Mouse (Mus musculus): ENCODE measurements around the gene Snapc5. TPM values are rescaled to one million over a fixed set of nuclear protein-coding genes. Genes with fewer than 3 reads are reported as not detected.
A peak's percentile ranks its signal among the peaks of the same experiment; 100 is the strongest.
"Not testable (repeated sequence)": the region's sequence is repeated elsewhere in the genome, so short reads cannot be mapped to it uniquely, and the experiment has no call there.

The Snapc5 gene
- polyA plus RNA-seq (2011; ENCODE audit: insufficient read depth, insufficient read length, low read depth, missing spikeins), result 37.0 and 37.1 TPM in 2 replicates

DNA sequence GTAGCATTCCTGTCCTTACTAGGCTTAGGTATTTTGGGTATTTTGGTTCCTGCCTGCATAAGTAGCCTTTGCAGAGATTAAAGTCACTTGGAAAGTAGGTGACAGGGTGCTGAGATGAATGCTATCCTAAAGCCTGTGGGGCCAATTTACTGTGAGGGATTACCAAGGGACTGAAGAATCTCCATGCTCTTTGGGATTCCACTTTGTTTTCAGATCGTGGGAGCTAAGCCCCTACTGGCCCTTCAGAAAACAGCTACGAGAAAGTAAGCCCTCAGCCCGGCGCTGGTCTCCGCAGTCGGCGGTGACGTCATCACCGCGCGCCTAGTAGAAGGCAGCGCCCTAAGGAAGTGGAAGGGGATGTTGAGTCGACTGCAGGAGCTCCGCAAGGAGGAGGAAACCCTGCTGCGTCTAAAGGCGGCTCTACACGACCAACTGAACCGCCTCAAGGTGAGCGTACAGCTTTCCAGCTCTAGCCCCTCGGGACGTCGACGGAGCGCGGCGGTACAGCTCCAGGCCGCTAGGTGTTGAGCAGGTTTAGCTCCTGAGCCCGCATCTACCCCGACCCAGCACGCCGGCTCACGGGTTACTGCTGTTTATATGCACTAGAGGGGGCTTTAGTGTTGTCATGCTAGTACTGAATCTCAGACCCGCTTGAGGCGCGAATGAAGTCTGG is at the start of gene Snapc5:
Snapc5 (plus strand) TSS at position 301 of the 673 bp plus-strand sequence.
- peak within 1 kb of the TSS; percentile 63 for H3K27ac ChIP-seq (ENCODE audit: insufficient read depth, low read length)
- H3K9ac ChIP-seq (ENCODE audit: low read depth, poor library complexity, severe bottlenecking), result peak within 1 kb of the TSS; percentile 53
- no peaks in the 10 kb centered on the region for H3K27me3 ChIP-seq (ENCODE audit: control insufficient read depth, insufficient read depth, low read length, poor library complexity, severe bottlenecking)
- H3K4me1 ChIP-seq (ENCODE audit: control insufficient read depth, insufficient read depth, low read length), result peaks cover 2% of the 10 kb centered on the region
- H3K9me3 ChIP-seq (replicated peaks; ENCODE audit: control insufficient read depth, insufficient read depth, low read length, poor library complexity, severe bottlenecking), result no peaks in the 10 kb centered on the region
- H3K36me3 ChIP-seq (ENCODE audit: control insufficient read depth, insufficient read depth, low read length, poor library complexity, severe bottlenecking), result peaks cover 69% of the 10 kb centered on the region
- H3K4me3 ChIP-seq (ENCODE audit: low read depth, low read length), result peak within 1 kb of the TSS; percentile 87
- TF ChIP-seq POLR2A (IDR thresholded peaks at IDR 0.05; ENCODE audit: insufficient read depth, low read length), result peak; percentile 62
- TF ChIP-seq EP300 (IDR thresholded peaks at IDR 0.05; ENCODE audit: insufficient read depth, low read depth, low read length), result no peak
- peak; percentile 41 for TF ChIP-seq CTCF (IDR thresholded peaks at IDR 0.05; ENCODE audit: low read depth, low read length)

- no peaks in the 10 kb centered on the region for H3K4me1 ChIP-seq (ENCODE audit: control insufficient read depth, insufficient read depth, low read length)
- H3K9me3 ChIP-seq (replicated peaks; ENCODE audit: control insufficient read depth, insufficient read depth, low read length, poor library complexity, severe bottlenecking), result no peaks in the 10 kb centered on the region
- H3K36me3 ChIP-seq (ENCODE audit: control insufficient read depth, insufficient read depth, low read length, poor library complexity, severe bottlenecking), result peaks cover 4% of the 10 kb centered on the region; the same call in 1 of the 2 replicates
- H3K27me3 ChIP-seq (ENCODE audit: control insufficient read depth, insufficient read depth, low read length, poor library complexity, severe bottlenecking), result no peaks in the 10 kb centered on the region
- no peak overlapping the region for H3K9ac ChIP-seq (ENCODE audit: low read depth, poor library complexity, severe bottlenecking)
- H3K27ac ChIP-seq (ENCODE audit: insufficient read depth, low read length), result no peak overlapping the region
- no peak overlapping the region for H3K4me3 ChIP-seq (ENCODE audit: low read depth, low read length)
- no peak for TF ChIP-seq CTCF (IDR thresholded peaks at IDR 0.05; ENCODE audit: low read depth, low read length)
- no peak for TF ChIP-seq EP300 (IDR thresholded peaks at IDR 0.05; ENCODE audit: insufficient read depth, low read depth, low read length)
- no peak for TF ChIP-seq POLR2A (IDR thresholded peaks at IDR 0.05; ENCODE audit: insufficient read depth, low read length)
These were observed 47.5 kb upstream of the Snapc5 start for GRCm38 (mm10) chr9:64131623-64132022.

GRCm38 (mm10) chr9:64138896-64139295 is 40.2 kb upstream of the Snapc5 start:
- H3K36me3 ChIP-seq (ENCODE audit: control insufficient read depth, insufficient read depth, low read length, poor library complexity, severe bottlenecking), result peaks cover 48% of the 10 kb centered on the region
- H3K9ac ChIP-seq (ENCODE audit: low read depth, poor library complexity, severe bottlenecking); H3K9me3 ChIP-seq (replicated peaks; ENCODE audit: control insufficient read depth, insufficient read depth, low read length, poor library complexity, severe bottlenecking); H3K4me1 ChIP-seq (ENCODE audit: control insufficient read depth, insufficient read depth, low read length); H3K4me3 ChIP-seq (ENCODE audit: low read depth, low read length); H3K27me3 ChIP-seq (ENCODE audit: control insufficient read depth, insufficient read depth, low read length, poor library complexity, severe bottlenecking); H3K27ac ChIP-seq (ENCODE audit: insufficient read depth, low read length): not testable (repeated sequence)
- TF ChIP-seq CTCF (IDR thresholded peaks at IDR 0.05; ENCODE audit: low read depth, low read length), result peak; percentile 53

- H3K27me3 ChIP-seq (ENCODE audit: control insufficient read depth, insufficient read depth, low read length, poor library complexity, severe bottlenecking), result no peaks in the 10 kb centered on the region
- no peaks in the 10 kb centered on the region for H3K4me1 ChIP-seq (ENCODE audit: control insufficient read depth, insufficient read depth, low read length)
- TF ChIP-seq POLR2A (IDR thresholded peaks at IDR 0.05; ENCODE audit: insufficient read depth, low read length) (no peak), CTCF (IDR thresholded peaks at IDR 0.05; ENCODE audit: low read depth, low read length) (no peak), EP300 (IDR thresholded peaks at IDR 0.05; ENCODE audit: insufficient read depth, low read depth, low read length) (no peak)
- H3K36me3 ChIP-seq (ENCODE audit: control insufficient read depth, insufficient read depth, low read length, poor library complexity, severe bottlenecking), result peaks cover 54% of the 10 kb centered on the region
- no peaks in the 10 kb centered on the region for H3K9me3 ChIP-seq (replicated peaks; ENCODE audit: control insufficient read depth, insufficient read depth, low read length, poor library complexity, severe bottlenecking)
- H3K27ac ChIP-seq (ENCODE audit: insufficient read depth, low read length), result no peak overlapping the region
- no peak overlapping the region for H3K9ac ChIP-seq (ENCODE audit: low read depth, poor library complexity, severe bottlenecking)
- H3K4me3 ChIP-seq (ENCODE audit: low read depth, low read length), result no peak overlapping the region
These were observed 39.2 kb upstream of the Snapc5 start for GRCm38 (mm10) chr9:64139879-64140278.

DNA sequence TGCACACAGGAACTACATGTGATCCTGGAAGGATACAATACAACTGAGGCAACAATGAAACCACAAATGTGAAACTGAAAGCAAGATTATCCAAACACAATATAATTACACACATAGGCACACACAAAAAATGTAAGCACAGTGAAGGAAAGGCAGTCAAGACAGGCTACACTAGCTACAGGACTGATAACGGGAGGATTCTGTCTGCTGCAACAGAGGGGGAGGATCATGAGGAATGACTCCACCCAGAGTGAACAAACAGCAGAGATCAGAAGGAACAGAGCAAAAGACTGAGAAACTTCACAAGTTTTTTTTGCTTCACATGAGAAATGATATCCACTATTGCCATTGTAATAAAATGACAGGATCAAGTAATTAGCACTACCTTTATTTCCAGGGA is 22.4 kb upstream of the Snapc5 start:
- Histone ChIP-seq H3K9ac (ENCODE audit: low read depth, poor library complexity, severe bottlenecking) (no peak overlapping the region), H3K4me3 (ENCODE audit: low read depth, low read length) (no peak overlapping the region), H3K4me1 (ENCODE audit: control insufficient read depth, insufficient read depth, low read length) (no peaks in the 10 kb centered on the region), H3K36me3 (ENCODE audit: control insufficient read depth, insufficient read depth, low read length, poor library complexity, severe bottlenecking) (peaks cover 79% of the 10 kb centered on the region), H3K9me3 (replicated peaks; ENCODE audit: control insufficient read depth, insufficient read depth, low read length, poor library complexity, severe bottlenecking) (no peaks in the 10 kb centered on the region), H3K27me3 (ENCODE audit: control insufficient read depth, insufficient read depth, low read length, poor library complexity, severe bottlenecking) (no peaks in the 10 kb centered on the region), H3K27ac (ENCODE audit: insufficient read depth, low read length) (no peak overlapping the region)
- TF ChIP-seq EP300 (IDR thresholded peaks at IDR 0.05; ENCODE audit: insufficient read depth, low read depth, low read length), result no peak
- no peak for TF ChIP-seq POLR2A (IDR thresholded peaks at IDR 0.05; ENCODE audit: insufficient read depth, low read length)
- TF ChIP-seq CTCF (IDR thresholded peaks at IDR 0.05; ENCODE audit: low read depth, low read length), result no peak

DNA sequence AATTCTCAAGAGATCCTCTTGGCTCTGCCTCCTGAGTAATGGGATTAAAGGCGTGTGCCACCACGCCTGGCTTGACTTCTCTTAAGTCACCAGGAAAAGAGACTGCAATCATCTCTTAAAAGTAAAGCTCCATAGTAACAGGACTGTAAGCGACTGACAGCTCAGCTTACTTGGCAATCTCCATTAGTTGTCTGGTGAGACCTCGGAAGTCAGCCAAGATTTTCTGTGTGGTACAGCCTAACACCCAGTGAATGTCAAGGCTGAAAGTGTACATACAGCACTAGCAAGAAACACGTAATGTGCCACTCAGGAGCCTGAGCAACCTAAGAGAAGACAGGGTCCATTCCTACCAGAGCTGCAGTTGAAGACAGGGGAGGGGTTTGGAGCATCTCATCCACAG is 18.6 kb upstream of the Snapc5 start:
- no peak for TF ChIP-seq EP300 (IDR thresholded peaks at IDR 0.05; ENCODE audit: insufficient read depth, low read depth, low read length)
- Histone ChIP-seq H3K9me3 (replicated peaks; ENCODE audit: control insufficient read depth, insufficient read depth, low read length, poor library complexity, severe bottlenecking) (no peaks in the 10 kb centered on the region), H3K36me3 (ENCODE audit: control insufficient read depth, insufficient read depth, low read length, poor library complexity, severe bottlenecking) (peaks cover 82% of the 10 kb centered on the region), H3K27ac (ENCODE audit: insufficient read depth, low read length) (no peak overlapping the region), H3K27me3 (ENCODE audit: control insufficient read depth, insufficient read depth, low read length, poor library complexity, severe bottlenecking) (no peaks in the 10 kb centered on the region), H3K9ac (ENCODE audit: low read depth, poor library complexity, severe bottlenecking) (no peak overlapping the region), H3K4me1 (ENCODE audit: control insufficient read depth, insufficient read depth, low read length) (no peaks in the 10 kb centered on the region), H3K4me3 (ENCODE audit: low read depth, low read length) (no peak overlapping the region)

DNA sequence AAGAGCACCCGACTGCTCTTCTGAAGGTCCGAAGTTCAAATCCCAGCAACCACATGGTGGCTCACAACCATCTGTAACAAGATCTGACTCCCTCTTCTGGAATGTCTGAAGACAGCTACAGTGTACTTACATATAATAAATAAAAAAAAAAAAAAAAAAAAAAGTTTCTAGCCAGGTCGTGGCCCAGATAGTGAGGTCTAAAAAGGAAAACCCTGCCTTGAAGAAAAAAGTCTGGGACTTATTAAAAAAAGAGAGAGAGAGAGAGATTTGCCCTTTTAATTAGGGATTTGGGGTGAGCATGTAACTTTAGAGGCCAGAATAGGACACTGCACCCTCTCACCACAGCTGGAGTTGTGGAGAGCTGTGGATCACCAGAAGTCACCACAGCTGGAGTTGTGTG is 9.1 kb upstream of the Snapc5 start:
- not testable (repeated sequence) for H3K4me1 ChIP-seq (ENCODE audit: control insufficient read depth, insufficient read depth, low read length); H3K9me3 ChIP-seq (replicated peaks; ENCODE audit: control insufficient read depth, insufficient read depth, low read length, poor library complexity, severe bottlenecking); H3K4me3 ChIP-seq (ENCODE audit: low read depth, low read length); H3K27me3 ChIP-seq (ENCODE audit: control insufficient read depth, insufficient read depth, low read length, poor library complexity, severe bottlenecking); H3K9ac ChIP-seq (ENCODE audit: low read depth, poor library complexity, severe bottlenecking); H3K27ac ChIP-seq (ENCODE audit: insufficient read depth, low read length)
- H3K36me3 ChIP-seq (ENCODE audit: control insufficient read depth, insufficient read depth, low read length, poor library complexity, severe bottlenecking), result peaks cover 39% of the 10 kb centered on the region
